Mouse (Mus musculus): ENCODE measurements at regions not wholly inside any gene's neighbourhood (a gene's known extent, or its start where the extent isn't known, plus 50 kb on each side); places are given as distances from the start of the nearest gene placed in this dataset.
"Not testable (repeated sequence)": the region's sequence is repeated elsewhere in the genome, so short reads cannot be mapped to it uniquely, and the experiment has no call there.

DNA sequence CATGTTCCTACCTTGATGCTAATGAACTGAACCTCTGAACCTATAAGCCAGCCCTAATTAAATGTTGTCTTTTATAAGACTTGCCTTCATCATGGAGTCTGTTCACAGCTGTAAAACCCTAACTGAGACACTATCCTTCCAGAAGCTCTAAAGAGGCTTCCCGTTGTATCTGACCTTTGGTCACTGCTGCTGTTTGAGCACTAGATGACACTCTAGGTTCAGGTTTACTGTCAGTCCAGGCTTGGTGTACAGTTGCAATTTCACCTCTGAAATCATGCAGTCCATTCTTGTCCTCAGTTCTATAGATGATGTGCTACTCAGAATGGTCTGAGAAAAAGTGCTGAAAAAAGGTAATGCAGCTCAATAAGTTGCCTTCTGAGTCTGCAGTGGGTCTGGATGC, 221.9 kb upstream of the Zpld1 start:
- DNase-seq (ENCODE audit: low spot score): no peak

DNA sequence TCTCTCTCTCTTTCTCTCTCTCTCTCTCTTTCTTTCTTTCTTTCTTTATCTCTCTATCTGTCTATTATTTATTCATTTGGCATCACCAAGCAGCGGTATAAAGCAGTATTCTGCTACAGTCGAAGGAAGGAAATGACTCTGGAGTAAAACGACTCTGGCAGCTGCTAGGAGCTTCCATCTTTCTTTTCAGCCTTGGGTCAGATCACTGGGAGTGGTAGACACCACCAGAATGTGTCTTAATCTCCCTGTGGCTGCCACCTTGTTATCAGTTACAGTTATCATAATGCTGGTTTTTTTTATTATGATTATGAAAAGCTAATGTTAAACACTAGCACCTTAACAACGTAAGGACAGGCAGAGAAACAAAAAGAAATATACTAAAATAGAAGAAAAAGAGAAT, 219.2 kb upstream of the Zpld1 start:
- no peak for DNase-seq (ENCODE audit: low spot score)

DNA sequence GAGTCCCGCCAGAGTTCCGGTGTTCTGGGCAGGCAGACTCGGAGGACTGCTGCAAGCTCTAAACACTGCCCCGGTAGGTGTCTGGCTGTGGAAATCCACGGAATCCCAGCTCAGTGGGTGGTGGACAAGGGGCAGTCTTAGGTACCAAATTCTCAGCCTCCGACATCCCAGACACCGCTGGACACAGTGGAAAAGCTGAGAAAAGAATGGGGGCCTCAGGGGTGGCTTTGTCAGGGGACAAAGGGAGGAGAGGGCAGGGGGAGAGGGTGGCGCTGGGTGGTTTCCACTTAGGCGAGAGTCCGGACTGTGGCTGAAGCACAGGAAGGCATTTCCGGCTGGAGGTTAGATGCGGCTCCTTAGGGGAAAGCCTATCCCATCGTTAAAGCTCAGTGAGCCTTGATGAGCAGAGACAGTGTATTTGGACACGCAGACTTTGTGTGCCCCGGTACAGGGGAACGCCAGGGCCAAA, 217.5 kb upstream of the Zpld1 start:
- no peak for DNase-seq (ENCODE audit: low spot score)

DNA sequence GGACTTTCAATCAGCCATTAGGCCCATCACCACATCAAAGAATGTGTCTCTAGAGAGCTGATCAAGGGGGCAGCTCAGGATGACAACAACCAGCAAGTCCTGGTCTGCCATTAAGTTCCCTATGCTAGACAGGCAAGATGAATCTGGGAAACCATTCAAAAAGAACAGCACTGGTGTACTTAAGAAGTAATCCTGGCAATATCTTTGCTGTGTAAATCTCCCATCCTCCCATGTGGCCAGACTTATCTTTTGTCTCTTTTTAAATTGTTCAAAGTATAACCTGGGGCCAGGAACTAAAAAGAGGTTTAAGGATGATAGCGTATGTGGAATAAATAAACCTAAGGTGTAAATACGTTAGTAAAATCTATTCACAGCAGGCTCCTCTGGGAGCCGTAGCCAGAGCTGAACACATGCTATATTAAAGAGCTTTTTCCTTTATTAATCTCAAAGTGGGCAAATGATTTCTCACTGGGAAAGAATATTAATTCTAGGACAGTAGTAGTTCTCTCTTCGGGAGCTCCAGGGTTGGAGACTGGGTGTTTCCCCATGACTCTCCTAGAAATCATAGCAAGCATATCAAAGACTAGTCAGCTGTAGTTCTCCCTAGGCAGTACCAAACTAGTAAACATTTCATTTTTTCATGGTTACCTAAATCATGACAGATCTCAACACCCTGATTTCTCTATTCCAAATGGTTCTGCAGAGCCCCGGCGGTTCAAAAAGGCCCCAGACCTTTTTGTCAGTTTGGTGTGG, 216.8 kb upstream of the Zpld1 start:
- no peak for DNase-seq (ENCODE audit: low spot score)

DNA sequence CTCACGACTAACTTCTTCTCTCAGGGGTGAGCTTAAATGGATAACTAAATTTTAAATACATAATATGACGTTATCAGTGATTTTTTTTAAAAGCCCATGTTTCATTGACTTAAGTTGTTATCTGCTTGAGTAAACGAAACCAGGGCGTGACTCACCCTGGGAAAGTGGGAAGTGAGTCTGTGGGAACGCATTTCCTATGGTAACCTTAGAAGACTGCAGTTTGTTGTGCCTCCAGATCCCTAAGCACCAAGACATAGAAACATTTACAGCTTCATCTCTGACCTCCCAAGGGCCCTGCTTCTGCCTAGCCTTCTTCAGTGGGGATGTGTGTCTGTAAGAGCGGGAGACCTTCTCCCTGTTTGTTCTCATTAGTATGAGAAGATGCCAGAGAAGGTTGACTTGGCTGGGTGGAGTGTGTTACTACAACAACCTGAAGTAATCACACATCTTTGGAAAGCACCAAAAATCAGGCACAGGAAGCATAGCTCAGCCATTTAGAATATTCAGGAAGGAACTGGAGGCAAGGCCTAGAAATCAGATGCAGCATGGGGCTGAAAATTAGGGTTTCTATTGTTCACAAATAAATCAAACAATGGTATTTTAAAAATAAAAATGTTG, 207.1 kb upstream of the Zpld1 start:
- DNase-seq (ENCODE audit: low spot score): no peak

DNA sequence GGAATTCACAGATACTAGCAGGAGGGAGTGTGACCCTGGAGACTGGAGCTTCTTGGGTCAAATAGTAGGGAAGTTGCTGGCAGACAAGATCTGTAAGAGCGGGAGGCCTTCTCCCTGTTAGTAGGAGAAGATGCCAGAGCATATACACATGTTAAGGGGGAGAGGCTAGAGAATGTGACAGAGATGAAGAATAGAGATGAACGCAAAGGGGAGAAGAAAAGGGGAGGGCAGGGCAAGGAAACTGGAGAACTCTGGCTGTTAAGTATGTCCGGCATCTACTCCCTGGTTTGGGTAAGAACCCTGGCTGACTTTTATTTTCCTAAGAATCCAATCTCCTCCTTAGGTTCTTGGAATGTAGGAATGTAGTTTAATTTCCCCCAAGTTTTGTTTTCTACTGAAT, 206.5 kb upstream of the Zpld1 start:
- no peak for DNase-seq (ENCODE audit: low spot score)

DNA sequence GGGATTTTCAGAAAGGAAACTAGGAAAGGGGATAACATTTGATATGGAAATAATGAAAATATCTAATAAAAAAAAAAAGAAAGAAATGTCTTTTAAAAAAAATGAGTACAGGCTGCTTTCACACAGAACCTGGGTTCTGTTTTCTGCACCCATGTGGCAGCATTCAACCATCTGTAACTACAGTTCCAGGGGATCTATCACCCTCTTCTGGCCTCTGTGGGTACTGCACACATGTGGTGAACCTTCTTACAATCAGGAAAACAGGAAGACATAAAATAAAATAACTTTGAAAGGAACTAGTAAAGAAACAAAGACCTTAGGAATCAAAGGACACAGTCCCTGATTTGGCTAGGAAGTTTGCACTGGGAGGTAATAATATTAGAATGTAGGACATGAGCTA, 205.5 kb upstream of the Zpld1 start:
- no peak for DNase-seq (ENCODE audit: low spot score)

DNA sequence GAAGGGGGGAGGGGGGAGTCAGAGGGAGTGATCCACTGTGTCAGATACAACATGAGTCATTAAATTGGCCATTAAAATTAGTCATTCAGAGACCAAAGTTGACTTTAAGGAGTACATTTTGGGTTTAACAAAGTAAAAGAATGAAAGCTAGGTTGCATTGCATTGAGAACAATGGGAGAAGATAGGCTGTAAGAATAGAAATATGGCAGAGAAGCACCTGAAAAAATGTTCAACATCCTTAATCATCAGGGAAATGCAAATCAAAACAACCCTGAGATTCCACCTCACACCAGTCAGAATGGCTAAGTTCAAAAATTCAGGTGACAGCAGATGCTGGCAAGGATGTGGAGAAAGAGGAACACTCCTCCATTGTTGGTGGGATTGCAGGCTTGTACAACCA, 202.0 kb upstream of the Zpld1 start:
- DNase-seq (ENCODE audit: low spot score): not testable (repeated sequence)

DNA sequence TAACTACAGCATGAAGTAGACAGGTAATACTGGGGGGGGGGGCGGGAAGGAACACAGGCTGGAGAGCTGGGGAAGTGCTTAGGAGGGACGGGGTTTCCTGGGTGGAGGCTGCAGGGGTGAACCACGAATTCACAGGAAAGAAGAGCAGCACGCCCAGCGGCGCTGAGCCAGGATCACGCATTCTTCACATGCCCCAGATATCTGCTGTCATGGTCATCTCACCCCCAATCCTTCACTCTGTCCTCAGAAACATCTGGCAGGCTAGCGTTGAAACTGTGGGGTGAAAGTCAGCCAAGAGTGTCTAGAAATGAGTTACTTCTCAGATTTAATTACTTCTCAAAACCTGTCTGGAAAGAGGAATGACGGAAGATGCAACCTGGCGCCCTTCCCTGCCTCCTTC, 197.3 kb upstream of the Zpld1 start:
- DNase-seq (ENCODE audit: low spot score): no peak

DNA sequence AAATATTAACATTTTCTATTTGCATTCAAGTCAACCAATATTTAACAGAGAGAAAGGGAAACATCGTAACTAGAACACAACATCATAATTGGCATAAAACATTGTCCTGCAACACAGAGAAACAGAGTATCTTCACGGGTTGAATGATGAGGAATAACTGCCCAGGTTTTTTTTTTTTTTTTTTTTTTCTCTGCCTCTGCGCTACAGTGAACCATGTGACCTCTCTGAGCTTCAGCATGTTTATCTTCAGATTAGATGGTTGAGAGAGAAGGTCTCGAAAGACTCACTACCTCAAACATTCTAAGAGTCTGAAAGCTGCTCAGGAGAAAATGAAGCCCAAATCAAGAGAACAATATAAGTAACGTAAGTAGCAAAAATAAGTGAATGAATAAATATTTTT, 196.4 kb upstream of the Zpld1 start:
- no peak for DNase-seq (ENCODE audit: low spot score)

DNA sequence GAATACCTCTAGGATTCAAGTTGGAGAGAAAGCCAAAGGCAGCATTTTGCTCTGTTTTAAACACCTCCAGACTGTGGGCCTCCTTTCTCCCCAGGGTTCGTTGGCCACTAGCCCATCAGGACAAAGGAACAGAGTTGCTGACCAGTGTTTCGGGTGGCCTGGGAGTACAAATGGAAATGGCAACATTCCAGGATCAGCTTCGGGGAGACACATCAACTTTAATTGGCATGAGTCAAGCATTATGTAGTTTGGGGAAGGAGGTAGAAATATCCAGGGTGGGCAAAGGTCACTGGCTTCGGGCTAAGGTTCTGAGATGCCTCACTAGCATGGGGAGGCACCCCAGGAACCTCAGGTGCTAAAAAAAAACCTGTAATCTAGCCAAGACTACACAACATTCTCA, 194.3 kb upstream of the Zpld1 start:
- no peak for DNase-seq (ENCODE audit: low spot score)

DNA sequence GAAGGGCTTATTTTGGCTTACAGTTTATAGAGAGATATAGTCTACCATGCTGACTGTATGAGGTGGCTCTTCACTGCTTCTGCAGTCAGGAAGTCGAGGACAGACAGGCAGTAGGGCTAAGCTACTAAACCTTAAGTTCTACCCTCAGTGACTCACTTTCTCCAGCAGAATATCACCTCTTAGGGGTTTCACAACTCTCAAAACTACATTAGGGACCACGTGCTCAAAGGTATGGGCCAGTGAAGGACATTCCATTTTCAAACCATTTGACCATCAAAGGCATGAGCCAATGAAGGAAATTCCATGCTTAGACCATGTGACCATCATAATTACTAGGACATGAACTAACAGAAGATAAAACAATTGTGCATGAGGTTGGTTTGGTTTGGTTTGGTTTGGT, 186.6 kb upstream of the Zpld1 start:
- no peak for DNase-seq (ENCODE audit: low spot score)

DNA sequence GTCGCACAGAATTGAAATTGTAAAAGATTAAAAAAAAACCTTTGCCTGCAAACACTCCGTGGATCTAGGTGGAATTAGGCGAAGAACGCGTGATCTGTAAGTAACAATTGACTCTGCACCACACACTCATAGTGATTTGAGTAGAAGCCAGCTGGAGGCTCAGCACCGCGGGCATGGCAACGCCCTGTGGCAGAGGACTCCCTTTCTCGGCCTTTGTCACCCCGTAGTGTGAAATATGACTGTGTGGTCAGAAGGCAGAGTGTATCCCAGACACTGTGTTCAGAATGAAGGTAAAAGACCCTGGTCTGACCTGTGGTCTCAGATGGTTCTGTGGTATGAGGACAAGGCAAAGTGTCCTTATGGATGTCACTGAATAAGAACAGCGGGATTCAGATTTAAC, 183.0 kb upstream of the Zpld1 start:
- DNase-seq (ENCODE audit: low spot score): no peak

DNA sequence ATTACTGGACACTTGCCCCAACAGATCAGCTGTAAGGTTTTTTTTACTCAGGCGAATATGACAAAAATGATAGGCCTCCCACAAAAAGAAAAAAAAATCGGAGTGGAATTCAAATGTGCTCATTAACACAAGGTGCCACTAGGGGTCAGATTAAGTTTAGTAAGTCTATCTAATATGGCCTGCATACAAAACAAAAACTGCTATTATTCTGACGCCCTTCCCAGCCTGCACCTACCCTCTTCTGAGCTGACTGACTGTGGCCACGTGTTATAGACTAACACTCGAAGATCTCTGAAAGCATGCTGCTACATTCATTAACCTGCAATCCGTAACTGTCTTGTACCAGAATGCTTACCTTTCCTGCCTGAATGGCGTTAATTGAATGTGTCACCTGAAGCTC, 182.5 kb upstream of the Zpld1 start:
- DNase-seq (ENCODE audit: low spot score): no peak

DNA sequence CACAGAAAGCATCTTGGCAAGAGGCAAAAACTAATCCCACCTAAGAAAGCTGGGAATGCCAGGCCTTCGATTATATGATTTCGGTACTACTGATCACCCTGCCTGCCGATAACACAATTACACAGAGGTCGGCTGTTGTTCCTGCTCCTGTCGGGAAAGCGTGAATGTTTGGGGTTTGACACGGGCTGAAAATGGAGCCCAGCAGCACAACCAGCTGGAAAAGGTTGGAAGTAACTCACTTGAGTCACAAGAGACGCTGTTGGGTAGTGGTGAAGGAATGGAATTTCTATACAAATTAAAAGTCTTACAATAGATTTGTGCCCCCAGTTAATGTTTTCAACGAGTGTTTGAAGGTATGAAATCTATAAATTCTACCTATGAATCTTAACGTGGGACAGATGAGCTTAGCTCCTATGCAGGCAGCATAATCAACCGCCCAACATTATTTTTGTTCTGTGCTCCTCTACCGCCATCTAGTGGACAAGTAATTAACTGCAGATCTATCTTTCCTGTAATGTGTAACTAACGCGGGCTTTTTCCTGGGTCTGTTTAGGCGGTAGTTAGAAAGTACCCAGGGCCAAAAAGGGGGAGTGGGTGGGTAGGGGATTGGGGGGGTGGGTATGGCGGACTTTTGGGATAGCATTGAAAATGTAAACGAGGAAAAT, 178.9 kb upstream of the Zpld1 start:
- peak; percentile 27 for DNase-seq (ENCODE audit: low spot score)

DNA sequence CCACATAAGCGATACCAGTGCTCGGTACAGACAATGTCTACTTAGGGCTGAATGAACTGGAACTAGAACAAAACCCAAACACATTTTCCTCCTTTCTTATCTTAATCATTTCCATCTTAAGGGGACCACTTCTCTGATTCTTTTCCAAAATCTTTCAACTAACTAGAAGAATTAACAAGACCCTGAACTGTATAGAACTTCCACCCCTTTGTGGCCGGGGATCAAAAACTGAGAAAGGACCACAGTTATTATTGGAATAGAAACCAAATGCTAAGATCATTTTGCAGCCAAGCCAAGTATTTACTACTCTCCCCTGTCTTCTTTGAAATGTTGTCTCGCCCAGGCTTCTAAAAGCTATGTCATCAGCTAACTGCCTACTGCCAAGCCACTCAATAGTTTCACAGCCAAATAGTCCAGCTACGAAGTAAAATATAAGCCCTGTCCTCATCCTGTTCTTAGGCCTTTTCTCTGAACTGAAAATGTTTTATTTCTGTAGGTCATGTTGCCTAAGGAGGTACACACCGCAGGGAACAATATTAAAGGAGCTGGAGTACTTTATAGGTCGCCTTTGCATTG, 177.3 kb upstream of the Zpld1 start:
- DNase-seq (ENCODE audit: low spot score): no peak

DNA sequence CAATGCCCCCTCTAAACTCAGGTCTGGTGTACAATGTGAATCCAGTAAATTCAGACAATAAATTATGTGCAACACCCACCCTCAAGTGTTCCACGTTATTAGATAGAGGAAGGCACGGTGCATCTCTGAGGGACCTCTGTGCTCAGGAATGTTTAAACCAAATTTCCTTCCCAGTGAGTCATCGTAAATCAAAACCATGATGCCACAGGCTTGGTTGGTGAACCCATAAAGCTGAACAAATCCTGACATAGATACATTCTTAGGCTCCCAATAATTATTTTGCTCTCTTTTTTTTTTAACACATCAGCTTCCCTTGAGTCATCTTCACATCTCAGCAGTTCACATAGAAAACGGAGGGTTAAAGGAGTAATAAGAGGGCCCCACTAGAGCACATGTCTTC, 173.6 kb upstream of the Zpld1 start:
- no peak for DNase-seq (ENCODE audit: low spot score)

DNA sequence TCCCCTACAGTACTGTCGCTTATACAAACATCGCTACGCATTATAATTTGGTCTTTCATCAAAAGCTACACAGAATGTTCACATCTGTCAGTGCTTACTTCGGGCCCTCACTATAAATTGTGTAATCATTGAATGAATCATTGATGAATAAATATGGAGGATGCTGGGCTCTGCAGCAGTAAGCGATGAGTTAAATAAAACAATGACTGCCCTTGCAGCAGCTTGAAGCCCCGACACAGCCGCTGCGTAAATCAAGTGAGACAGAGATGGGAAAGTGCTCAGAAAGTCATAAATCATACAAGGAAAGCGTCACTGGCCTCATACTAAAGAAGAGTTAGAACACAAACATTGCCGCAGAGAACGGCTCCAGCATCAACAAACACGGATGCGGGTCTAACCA, 172.9 kb upstream of the Zpld1 start:
- DNase-seq (ENCODE audit: low spot score): no peak

DNA sequence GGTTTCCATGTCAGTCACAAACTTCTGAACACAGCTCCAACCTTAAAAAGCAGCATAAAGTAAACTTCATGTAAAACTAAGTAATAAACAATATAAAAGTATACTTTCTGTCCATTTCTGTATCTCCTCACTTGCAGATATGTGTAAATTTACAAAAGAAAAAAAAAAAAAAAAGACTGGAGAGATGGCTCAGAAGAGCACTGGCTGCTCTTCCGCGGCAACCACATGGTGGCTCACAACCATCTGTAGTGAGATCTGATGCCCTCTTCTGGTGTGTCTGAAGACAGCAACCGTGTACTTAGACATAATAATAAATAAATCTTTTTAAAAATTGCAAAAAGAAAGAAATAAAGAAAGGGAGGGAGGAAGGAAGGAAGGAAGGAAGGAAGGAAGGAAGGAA, 171.9 kb upstream of the Zpld1 start:
- no peak for DNase-seq (ENCODE audit: low spot score)

DNA sequence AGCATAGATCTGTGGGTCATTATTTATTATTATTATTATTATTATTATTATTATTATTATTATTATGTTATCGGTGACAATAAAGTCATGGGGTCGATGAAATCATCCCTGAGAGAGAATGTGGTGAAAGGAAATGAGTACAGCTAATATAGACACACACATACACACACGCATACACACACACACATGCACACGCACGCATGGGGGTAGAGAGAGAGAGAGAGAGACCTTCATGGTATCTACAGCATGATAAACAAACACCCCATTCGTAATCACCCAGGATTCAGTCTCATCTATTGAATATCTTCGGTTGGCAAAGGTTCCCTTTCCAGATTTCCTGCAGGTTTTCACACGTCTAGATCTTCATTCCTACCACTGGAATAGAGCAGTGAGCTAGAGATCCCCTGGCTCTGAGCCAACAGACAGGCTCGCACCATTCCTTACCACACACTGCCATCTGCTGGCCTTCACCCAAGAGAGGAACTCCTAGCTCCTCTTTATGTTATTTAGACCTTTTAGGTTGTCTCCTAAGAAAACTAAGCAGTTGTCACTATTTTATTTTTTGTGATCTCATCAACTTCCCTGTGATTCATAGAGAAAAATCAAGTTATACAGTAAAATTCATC, 171.2 kb upstream of the Zpld1 start:
- peak; percentile 25 for DNase-seq (ENCODE audit: low spot score)

DNA sequence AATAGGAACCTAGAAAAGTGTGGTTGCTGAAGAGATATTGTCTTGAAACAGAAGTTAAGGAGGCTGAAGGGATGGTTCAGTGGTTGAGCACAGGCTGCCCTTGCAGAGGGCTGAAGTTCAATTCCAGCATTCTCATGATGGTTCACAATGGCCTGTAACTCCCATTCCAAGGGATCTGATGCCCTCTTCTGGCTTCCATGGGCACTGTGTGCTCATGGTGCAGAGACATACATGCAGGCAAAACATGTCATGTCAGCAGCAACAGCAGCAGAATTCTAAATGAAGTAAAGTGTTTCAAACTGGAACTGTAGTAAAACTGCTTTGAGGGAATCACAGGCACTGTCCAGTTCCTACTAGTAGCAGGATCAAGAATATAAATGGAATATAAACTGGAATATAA, 162.7 kb upstream of the Zpld1 start:
- DNase-seq (ENCODE audit: low spot score): no peak

DNA sequence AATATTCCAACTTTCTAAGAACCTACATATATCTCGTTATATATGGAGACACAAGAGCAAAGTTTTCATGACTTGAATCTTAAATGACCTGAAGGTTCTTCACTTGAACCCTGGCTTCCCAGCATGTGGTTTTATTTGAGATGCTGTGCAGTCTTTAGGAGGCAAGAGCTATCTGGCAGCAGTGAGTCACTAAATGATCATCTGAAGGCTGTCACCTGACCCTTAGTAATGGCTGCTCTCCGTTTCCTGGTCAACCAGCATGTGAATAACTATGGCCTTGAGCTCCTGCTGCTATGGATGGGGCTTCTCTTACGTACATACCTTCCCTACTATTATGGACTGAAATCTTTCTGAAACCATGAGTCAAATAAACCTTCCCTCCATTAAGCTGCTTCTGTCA, 149.8 kb upstream of the Zpld1 start:
- no peak for DNase-seq (ENCODE audit: low spot score)

Measured in testis, postnatal 14 days (tissue).